Mouse (Mus musculus) lung, adult 2 months (tissue): ENCODE results near the gene Fat3.

Experiments
- CTCF ChIP-seq: fragments of 200-500 bp; IDR thresholded peaks from 2 replicates; pipeline ENCODE4 v1.5.1; 2011; ENCODE audit warnings: mild to moderate bottlenecking, low read length, control low read depth; ENCODE audit not compliant: insufficient read depth
- POLR2A ChIP-seq: fragments of 200-500 bp; IDR thresholded peaks from 2 replicates; pipeline ENCODE4 v1.6.1; 2011; ENCODE audit warnings: low read depth, mild to moderate bottlenecking, control low read depth, low read length, borderline replicate concordance; ENCODE audit errors: extremely low read depth

- TF ChIP-seq CTCF (no peak), POLR2A (no peak)
Observed at GRCm38 (mm10) chr9:15940933-15941673, 560.0 kb downstream of the Fat3 start.
